Mouse (Mus musculus) intestine, embryonic 16.5 days (tissue): ENCODE data around the gene Pnkd. TPM values are rescaled to one million over a fixed set of nuclear protein-coding genes. Genes with fewer than 3 reads are reported as not detected.

Source experiments
- ATAC-seq: fragments of 200-750 bp; cut with Nextera tagmentation; 2 replicates; pipeline ENCODE4 v1.8.0; 2017; ENCODE audit warnings: moderate TSS enrichment, moderate library complexity
- H3K27ac ChIP-seq: fragments of 300-500 bp; sonication (generic); 2 replicates; pipeline ENCODE4 v1.5.1; 2014; ENCODE audit warnings: mild to moderate bottlenecking, low read length
- H3K27me3 ChIP-seq: fragments of 300-500 bp; sonication (generic); replicated peaks from 2 replicates; pipeline ENCODE4 v1.6.1; 2014; ENCODE audit warnings: low read length, control low read depth, mixed read lengths; ENCODE audit not compliant: control insufficient read depth, insufficient read depth
- H3K36me3 ChIP-seq: fragments of 300-500 bp; sonication (generic); 2 replicates; pipeline ENCODE4 v1.6.1; 2014; ENCODE audit warnings: low read length, control low read depth; ENCODE audit not compliant: control insufficient read depth, insufficient read depth
- H3K4me1 ChIP-seq: fragments of 300-500 bp; sonication (generic); 2 replicates; pipeline ENCODE4 v1.6.1; 2014; ENCODE audit warnings: low read length, control low read depth, mixed read lengths; ENCODE audit not compliant: control insufficient read depth, insufficient read depth
- H3K4me2 ChIP-seq: fragments of 300-500 bp; sonication (generic); 2 replicates; pipeline ENCODE4 v1.6.1; 2014; ENCODE audit warnings: low read depth, low read length, control low read depth
- H3K4me3 ChIP-seq: fragments of 300-500 bp; sonication (generic); 2 replicates; pipeline ENCODE4 v1.5.1; 2014; ENCODE audit warnings: mild to moderate bottlenecking, low read length
- H3K9ac ChIP-seq: fragments of 300-500 bp; sonication (generic); 2 replicates; pipeline ENCODE4 v1.6.1; 2014; ENCODE audit warnings: low read depth, low read length
- H3K9me3 ChIP-seq: fragments of 300-500 bp; sonication (generic); 2 replicates; pipeline ENCODE4 v1.6.1; 2016; ENCODE audit warnings: low read length, control low read depth; ENCODE audit not compliant: control insufficient read depth
- WGBS: fragments of 180-500 bp; shearing (Covaris S2); extraction: QIAGEN DNeasy Blood & Tissue Kit; methylation state at CpG from one replicate; pipeline ENCODE4 v1.1.7; 2014; 5-methylcytosine and 5-hydroxymethylcytosine counted together
- polyA plus RNA-seq: library from polyadenylated mRNA; unstranded; fragments of >200 nt; fragmentation: Nextera tagmentation; extraction: Ambion mirVana; gene quantifications from 2 replicates; pipeline ENCODE4 v1.2.1, GENCODE M21; 2015

Gene Pnkd
- polyA plus RNA-seq, 1 experiment from 2014 or later = 148 TPM

GRCm38 (mm10) chr1:74300347-74301110 is 15.8 kb downstream of the Pnkd start:
- no peaks in the 10 kb centered on the region; the same call in 1 of the 2 replicates for H3K36me3 ChIP-seq
- 67% methylated on average over 6 of the region's 6 CpGs for whole genome bisulfite sequencing
- no peaks in the 10 kb centered on the region for H3K27me3 ChIP-seq
- H3K9ac ChIP-seq = peak overlapping the region; percentile 8
- H3K4me3 ChIP-seq = no peak overlapping the region
- H3K4me2 ChIP-seq = no peak overlapping the region
- H3K27ac ChIP-seq = peak overlapping the region; percentile 54
- H3K4me1 ChIP-seq = peaks cover 78% of the 10 kb centered on the region
- no peak for ATAC-seq
- no peaks in the 10 kb centered on the region for H3K9me3 ChIP-seq

GRCm38 (mm10) chr1:74302229-74302628 is 17.5 kb downstream of the Pnkd start:
- Histone ChIP-seq H3K27me3 (no peaks in the 10 kb centered on the region), H3K9ac (peak overlapping the region; percentile 85; the same call in 1 of the 2 replicates), H3K4me1 (peaks cover 62% of the 10 kb centered on the region), H3K4me2 (peak overlapping the region; percentile 66), H3K9me3 (no peaks in the 10 kb centered on the region), H3K36me3 (no peaks in the 10 kb centered on the region; the same call in 1 of the 2 replicates), H3K27ac (no peak overlapping the region), H3K4me3 (peak overlapping the region; percentile 72; the same call in 1 of the 2 replicates)
- WGBS = 86% methylated on average over 7 of the region's 7 CpGs
- ATAC-seq = no peak

- Histone ChIP-seq H3K4me2 (peak overlapping the region; percentile 66), H3K27me3 (no peaks in the 10 kb centered on the region), H3K27ac (no peak overlapping the region), H3K9ac (peak overlapping the region; percentile 85), H3K36me3 (no peaks in the 10 kb centered on the region; the same call in 1 of the 2 replicates), H3K4me1 (peaks cover 62% of the 10 kb centered on the region), H3K4me3 (peak overlapping the region; percentile 72), H3K9me3 (no peaks in the 10 kb centered on the region)
- 59% methylated on average over 2 of the region's 2 CpGs for WGBS
- ATAC-seq = no peak
Measured at GRCm38 (mm10) chr1:74302835-74303234, 18.1 kb downstream of the Pnkd start.

- Histone ChIP-seq H3K9me3 (no peaks in the 10 kb centered on the region), H3K27ac (peak overlapping the region; percentile 89), H3K36me3 (no peaks in the 10 kb centered on the region; the same call in 1 of the 2 replicates), H3K9ac (peak overlapping the region; percentile 85), H3K27me3 (no peaks in the 10 kb centered on the region), H3K4me3 (peak overlapping the region; percentile 72), H3K4me1 (peaks cover 53% of the 10 kb centered on the region), H3K4me2 (peak overlapping the region; percentile 66)
- under 1% methylated on average over 56 of the region's 56 CpGs for WGBS
- peak; percentile 87 for ATAC-seq
Measured at GRCm38 (mm10) chr1:74303509-74304338, 19.0 kb downstream of the Pnkd start.

- Histone ChIP-seq H3K27ac (peak overlapping the region; percentile 89), H3K4me2 (peak overlapping the region; percentile 66), H3K27me3 (no peaks in the 10 kb centered on the region), H3K36me3 (no peaks in the 10 kb centered on the region; the same call in 1 of the 2 replicates), H3K4me1 (peaks cover 47% of the 10 kb centered on the region), H3K9ac (peak overlapping the region; percentile 85), H3K4me3 (peak overlapping the region; percentile 72), H3K9me3 (no peaks in the 10 kb centered on the region)
- 7% methylated on average over 12 of the region's 12 CpGs for WGBS
- no peak for ATAC-seq
Measured at GRCm38 (mm10) chr1:74304339-74304790, 19.6 kb downstream of the Pnkd start.

GRCm38 (mm10) chr1:74304946-74305345 is 20.2 kb downstream of the Pnkd start:
- no peak overlapping the region for H3K27ac ChIP-seq
- H3K4me2 ChIP-seq = no peak overlapping the region
- no peaks in the 10 kb centered on the region; the same call in 1 of the 2 replicates for H3K36me3 ChIP-seq
- no peak overlapping the region for H3K9ac ChIP-seq
- no peaks in the 10 kb centered on the region for H3K27me3 ChIP-seq
- no peak for ATAC-seq
- H3K9me3 ChIP-seq = no peaks in the 10 kb centered on the region
- WGBS = 56% methylated on average over 4 of the region's 4 CpGs
- no peak overlapping the region for H3K4me3 ChIP-seq
- H3K4me1 ChIP-seq = peaks cover 44% of the 10 kb centered on the region

- peaks cover 40% of the 10 kb centered on the region for H3K4me1 ChIP-seq
- WGBS = 85% methylated on average over 2 of the region's 2 CpGs
- H3K27me3 ChIP-seq = no peaks in the 10 kb centered on the region
- peak within 1 kb of the TSS; percentile 85 for H3K9ac ChIP-seq
- H3K27ac ChIP-seq = peak within 1 kb of the TSS; percentile 89; the same call in 1 of the 2 replicates
- no peaks in the 10 kb centered on the region for H3K9me3 ChIP-seq
- no peaks in the 10 kb centered on the region for H3K36me3 ChIP-seq
- peak within 1 kb of the TSS; percentile 66 for H3K4me2 ChIP-seq
- H3K4me3 ChIP-seq = peak within 1 kb of the TSS; percentile 72
- ATAC-seq = no peak
Measured at GRCm38 (mm10) chr1:74305522-74305921, 20.8 kb downstream of the Pnkd start, which contains the start of gene Tmbim1. Tmbim1 (minus strand) TSS chr1:74305622.

GRCm38 (mm10) chr1:74307146-74307545 is 22.4 kb downstream of the Pnkd start:
- no peak overlapping the region for H3K4me3 ChIP-seq
- H3K27me3 ChIP-seq = no peaks in the 10 kb centered on the region
- 63% methylated on average over 1 of the region's 1 CpGs for WGBS
- H3K27ac ChIP-seq = peak overlapping the region; percentile 57; the same call in 1 of the 2 replicates
- peaks cover 24% of the 10 kb centered on the region for H3K4me1 ChIP-seq
- H3K4me2 ChIP-seq = no peak overlapping the region
- no peaks in the 10 kb centered on the region for H3K36me3 ChIP-seq
- ATAC-seq = peak; percentile 62
- H3K9ac ChIP-seq = 0 out of 2 replicates have a peak overlapping the region, but pooled peaks have one; percentile 13
- no peaks in the 10 kb centered on the region for H3K9me3 ChIP-seq
